Mouse (Mus musculus) bone marrow macrophage, adult 2 months (primary cell): ENCODE measurements around the gene Raly. TPM values are rescaled to one million over a fixed set of nuclear protein-coding genes. Genes with fewer than 3 reads are reported as not detected.

Experiments
- H3K27ac ChIP-seq: 2 replicates; pipeline ENCODE4 v1.5.1; 2012; ENCODE audit warnings: low read depth, low read length; ENCODE audit not compliant: insufficient read depth
- H3K4me1 ChIP-seq: 2 replicates; pipeline ENCODE4 v1.6.1; 2012; ENCODE audit warnings: low read length; ENCODE audit not compliant: control insufficient read depth, insufficient read depth
- H3K4me3 ChIP-seq: 2 replicates; pipeline ENCODE4 v1.5.1; 2012; ENCODE audit warnings: mild to moderate bottlenecking, low read length, moderate library complexity; ENCODE audit not compliant: insufficient read depth
- CTCF ChIP-seq: IDR thresholded peaks from 2 replicates; pipeline ENCODE4 v1.5.1; 2012; ENCODE audit warnings: low read depth, mild to moderate bottlenecking, low read length, moderate library complexity
- POLR2A ChIP-seq: IDR thresholded peaks from 2 replicates; pipeline ENCODE4 v1.6.1; 2012; ENCODE audit warnings: mild to moderate bottlenecking, low read depth, low read length, borderline replicate concordance
- polyA plus RNA-seq: library from polyadenylated mRNA; stranded (reverse); fragments of >200 nt; gene quantifications from 2 replicates; pipeline ENCODE4 v1.2.4, GENCODE M21; 2012; ENCODE audit not compliant: missing spikeins, insufficient read depth, insufficient read length

The Raly gene
- polyA plus RNA-seq, 1 experiment, result 129 TPM

GRCm38 (mm10) chr2:154779648-154780047 lies 11.2 kb upstream of the Raly start:
- H3K4me3 ChIP-seq, result no peak overlapping the region
- H3K4me1 ChIP-seq, result peaks cover 2% of the 10 kb centered on the region
- no peak overlapping the region for H3K27ac ChIP-seq
- TF ChIP-seq POLR2A, result no peak

- Histone ChIP-seq H3K4me1 (peaks cover 21% of the 10 kb centered on the region), H3K27ac (no peak overlapping the region), H3K4me3 (no peak overlapping the region)
- TF ChIP-seq POLR2A, result no peak
- TF ChIP-seq CTCF, result no peak
Observed at GRCm38 (mm10) chr2:154782361-154782760, 8.5 kb upstream of the Raly start.

GRCm38 (mm10) chr2:154782856-154783650 lies 7.8 kb upstream of the Raly start:
- no peak for TF ChIP-seq CTCF
- TF ChIP-seq POLR2A, result no peak

GRCm38 (mm10) chr2:154785284-154785683 lies 5.6 kb upstream of the Raly start:
- peak overlapping the region; percentile 67 for H3K27ac ChIP-seq
- no peak for TF ChIP-seq POLR2A
- TF ChIP-seq CTCF, result no peak
- peaks cover 26% of the 10 kb centered on the region for H3K4me1 ChIP-seq
- H3K4me3 ChIP-seq, result no peak overlapping the region

More at GRCm38 (mm10) chr2:154782856-154783650, 7.8 kb upstream of the Raly start:
- Histone ChIP-seq H3K4me3 (no peak overlapping the region), H3K4me1 (peaks cover 21% of the 10 kb centered on the region), H3K27ac (no peak overlapping the region)

GRCm38 (mm10) chr2:154786187-154786586 lies 4.7 kb upstream of the Raly start:
- TF ChIP-seq CTCF (no peak), POLR2A (no peak)
- Histone ChIP-seq H3K4me3 (no peak overlapping the region), H3K4me1 (peaks cover 26% of the 10 kb centered on the region), H3K27ac (no peak overlapping the region)

- no peak for TF ChIP-seq CTCF
- TF ChIP-seq POLR2A, result no peak
- H3K4me1 ChIP-seq, result peaks cover 26% of the 10 kb centered on the region
- H3K27ac ChIP-seq, result no peak overlapping the region
- no peak overlapping the region for H3K4me3 ChIP-seq
Observed at GRCm38 (mm10) chr2:154786776-154787175, 4.1 kb upstream of the Raly start.

- Histone ChIP-seq H3K4me3 (no peak overlapping the region), H3K4me1 (peaks cover 33% of the 10 kb centered on the region), H3K27ac (no peak overlapping the region)
- TF ChIP-seq POLR2A (no peak), CTCF (no peak)
Observed at GRCm38 (mm10) chr2:154789381-154789780, 1.5 kb upstream of the Raly start.

- TF ChIP-seq CTCF (no peak), POLR2A (peak; percentile 63; the same call in 1 of the 2 replicates)
- H3K4me1 ChIP-seq, result peaks cover 28% of the 10 kb centered on the region
Observed at GRCm38 (mm10) chr2:154789977-154790655, 780 bp upstream of the Raly start.

GRCm38 (mm10) chr2:154791661-154792642 lies 1.1 kb downstream of the Raly start:
- H3K4me3 ChIP-seq, result peak overlapping the region; percentile 82

More at GRCm38 (mm10) chr2:154789977-154790655, 780 bp upstream of the Raly start:
- Histone ChIP-seq H3K4me3 (peak overlapping the region; percentile 53), H3K27ac (peak overlapping the region; percentile 32; the same call in 1 of the 2 replicates)

More at GRCm38 (mm10) chr2:154791661-154792642, 1.1 kb downstream of the Raly start:
- Histone ChIP-seq H3K27ac (peak overlapping the region; percentile 98), H3K4me1 (peaks cover 21% of the 10 kb centered on the region)
- TF ChIP-seq POLR2A, result no peak
- no peak for TF ChIP-seq CTCF
